Mouse (Mus musculus): ENCODE results near the gene Adcyap1r1. TPM values are rescaled to one million over a fixed set of nuclear protein-coding genes. Genes with fewer than 3 reads are reported as not detected.

The Adcyap1r1 gene
- polyA plus RNA-seq, 1 experiment from 2014 or later: 2.3 TPM

DNA sequence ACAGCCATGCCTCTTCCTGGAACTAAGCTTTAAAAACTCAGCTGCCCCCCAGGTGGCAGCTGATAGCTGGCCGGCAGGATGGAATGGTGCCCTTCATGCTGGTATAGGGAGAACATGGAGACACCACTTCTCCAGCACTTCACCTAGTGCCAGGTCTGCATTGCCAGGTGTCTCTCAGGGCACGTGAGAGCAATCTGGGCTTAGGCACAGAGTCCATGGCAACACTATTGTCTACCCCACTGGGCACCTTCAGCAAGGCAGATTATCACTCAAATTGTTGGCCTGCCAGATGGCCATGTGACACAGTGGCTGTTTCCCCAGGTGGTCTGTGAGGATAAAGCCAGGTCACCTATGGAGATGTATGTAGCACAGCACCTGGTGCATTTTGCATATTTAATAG is 20.6 kb downstream of the Adcyap1r1 start:
- ATAC-seq (ENCODE audit: insufficient number of reproducible peaks, low FRiP score, low TSS enrichment, low read depth): no peak
- no peaks in the 10 kb centered on the region for H3K36me3 ChIP-seq
- no peak overlapping the region for H3K27ac ChIP-seq (replicated peaks)
- H3K9me3 ChIP-seq (replicated peaks): no peaks in the 10 kb centered on the region
- no peak overlapping the region for H3K4me2 ChIP-seq (replicated peaks)
- no peaks in the 10 kb centered on the region for H3K4me1 ChIP-seq
- no peaks in the 10 kb centered on the region for H3K27me3 ChIP-seq
- no peak overlapping the region for H3K4me3 ChIP-seq (replicated peaks)
- no peak overlapping the region for H3K9ac ChIP-seq
- 66% methylated on average over 2 of the region's 2 CpGs for WGBS

DNA sequence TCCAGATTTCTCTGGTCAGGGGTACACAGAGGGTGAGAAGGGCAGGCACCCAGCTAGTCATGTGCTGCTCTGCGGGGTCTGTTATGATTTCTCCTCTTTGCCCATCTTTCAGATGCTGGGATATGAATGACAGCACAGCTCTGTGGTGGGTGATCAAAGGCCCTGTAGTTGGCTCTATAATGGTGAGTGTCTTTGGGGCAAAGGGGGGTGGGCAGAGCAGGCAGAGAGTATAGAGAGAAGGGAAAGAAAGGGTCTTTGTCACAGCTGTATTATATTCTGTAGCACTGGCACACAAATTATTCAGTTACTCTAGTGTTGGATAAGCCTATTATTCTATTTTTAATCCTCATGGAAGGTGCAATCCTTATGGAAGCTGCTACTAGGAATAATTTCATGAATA is 29.2 kb downstream of the Adcyap1r1 start:
- ATAC-seq (ENCODE audit: insufficient number of reproducible peaks, low FRiP score, low TSS enrichment, low read depth): no peak
- no peaks in the 10 kb centered on the region for H3K9me3 ChIP-seq (replicated peaks)
- no peak overlapping the region for H3K27ac ChIP-seq (replicated peaks)
- WGBS: 96% methylated on average over 1 of the region's 1 CpGs
- H3K4me1 ChIP-seq: 0 out of 2 replicates have a peak, but pooled peaks cover 9% of the 10 kb centered on the region
- H3K4me3 ChIP-seq (replicated peaks): no peak overlapping the region
- H3K9ac ChIP-seq: no peak overlapping the region
- no peaks in the 10 kb centered on the region for H3K27me3 ChIP-seq
- no peaks in the 10 kb centered on the region for H3K36me3 ChIP-seq
- H3K4me2 ChIP-seq (replicated peaks): no peak overlapping the region

DNA sequence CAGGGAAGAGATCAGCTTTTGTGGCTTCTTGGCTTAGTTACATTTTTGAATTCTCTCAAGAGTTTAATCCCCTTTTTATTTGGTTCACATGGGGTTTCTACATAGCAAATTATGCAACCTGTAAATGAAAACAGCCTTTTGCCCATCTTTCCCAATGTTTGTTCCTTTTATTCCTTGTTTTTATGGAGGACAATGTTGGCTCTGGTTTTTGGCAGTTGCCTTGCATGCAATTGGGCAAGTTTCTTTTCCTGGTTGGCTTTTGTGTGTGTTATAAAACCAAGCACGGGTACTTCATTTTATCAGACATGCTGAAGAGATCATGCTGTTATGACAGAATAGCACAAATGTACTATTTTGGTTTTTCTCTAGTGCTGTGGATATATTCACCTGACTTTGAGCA is 30.7 kb downstream of the Adcyap1r1 start:
- ATAC-seq (ENCODE audit: insufficient number of reproducible peaks, low FRiP score, low TSS enrichment, low read depth): no peak
- Histone ChIP-seq H3K4me3 (replicated peaks) (no peak overlapping the region), H3K9me3 (replicated peaks) (no peaks in the 10 kb centered on the region), H3K36me3 (no peaks in the 10 kb centered on the region), H3K27me3 (no peaks in the 10 kb centered on the region), H3K4me1 (0 out of 2 replicates have a peak, but pooled peaks cover 9% of the 10 kb centered on the region), H3K4me2 (replicated peaks) (no peak overlapping the region), H3K9ac (no peak overlapping the region), H3K27ac (replicated peaks) (no peak overlapping the region)
- WGBS: 79% methylated on average over 1 of the region's 1 CpGs

DNA sequence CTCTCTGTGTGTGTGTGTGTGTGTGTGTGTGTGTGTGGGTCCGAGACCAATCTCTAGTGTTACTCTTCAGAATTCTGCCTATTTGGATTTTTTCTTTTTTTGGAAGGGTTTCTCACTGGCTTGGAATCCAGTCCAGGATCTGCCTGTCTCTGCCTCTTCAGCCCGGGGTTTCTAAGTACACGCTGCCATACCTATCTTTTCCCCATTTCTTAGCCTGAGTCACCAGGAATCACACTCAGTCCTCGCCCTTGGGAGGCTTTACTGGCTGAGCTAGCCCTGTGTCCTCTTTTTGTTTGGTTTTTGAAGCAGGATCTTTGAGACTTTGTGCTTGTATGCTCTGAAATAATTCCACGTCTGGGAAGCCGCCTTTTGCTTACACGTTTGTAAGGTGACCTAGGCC is 31.6 kb downstream of the Adcyap1r1 start:
- Histone ChIP-seq H3K36me3 (no peaks in the 10 kb centered on the region), H3K4me2 (replicated peaks) (no peak overlapping the region), H3K27ac (replicated peaks) (no peak overlapping the region), H3K4me1 (0 out of 2 replicates have a peak, but pooled peaks cover 11% of the 10 kb centered on the region), H3K27me3 (no peaks in the 10 kb centered on the region), H3K9ac (no peak overlapping the region), H3K4me3 (replicated peaks) (no peak overlapping the region), H3K9me3 (replicated peaks) (no peaks in the 10 kb centered on the region)
- no peak for ATAC-seq (ENCODE audit: insufficient number of reproducible peaks, low FRiP score, low TSS enrichment, low read depth)
- whole genome bisulfite sequencing: 80% methylated on average over 7 of the region's 7 CpGs

DNA sequence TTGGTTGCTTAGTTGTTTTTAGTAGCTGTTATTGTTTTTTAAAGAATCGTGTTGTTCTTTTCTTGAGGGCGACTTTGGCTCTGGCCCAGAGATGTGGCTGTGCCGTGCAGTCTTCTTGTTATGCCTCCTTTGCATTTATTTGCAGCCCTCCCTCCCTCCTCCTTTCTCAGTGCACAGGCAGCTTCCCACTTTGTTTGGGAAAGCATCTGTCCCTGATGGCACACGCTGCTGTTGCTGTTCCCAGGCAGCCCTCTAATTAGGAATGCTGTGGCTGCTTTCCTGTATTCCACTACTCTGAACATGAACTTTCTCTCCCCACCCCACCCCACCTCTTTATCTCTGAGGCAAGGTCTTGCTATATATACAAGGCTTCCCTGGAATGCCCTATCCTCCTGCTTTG is 32.4 kb downstream of the Adcyap1r1 start:
- Histone ChIP-seq H3K9ac (no peak overlapping the region), H3K4me3 (replicated peaks) (no peak overlapping the region), H3K27ac (replicated peaks) (no peak overlapping the region), H3K4me2 (replicated peaks) (no peak overlapping the region), H3K9me3 (replicated peaks) (no peaks in the 10 kb centered on the region), H3K27me3 (no peaks in the 10 kb centered on the region), H3K36me3 (no peaks in the 10 kb centered on the region), H3K4me1 (0 out of 2 replicates have a peak, but pooled peaks cover 11% of the 10 kb centered on the region)
- ATAC-seq (ENCODE audit: insufficient number of reproducible peaks, low FRiP score, low TSS enrichment, low read depth): no peak
- WGBS: 20% methylated on average over 4 of the region's 4 CpGs

DNA sequence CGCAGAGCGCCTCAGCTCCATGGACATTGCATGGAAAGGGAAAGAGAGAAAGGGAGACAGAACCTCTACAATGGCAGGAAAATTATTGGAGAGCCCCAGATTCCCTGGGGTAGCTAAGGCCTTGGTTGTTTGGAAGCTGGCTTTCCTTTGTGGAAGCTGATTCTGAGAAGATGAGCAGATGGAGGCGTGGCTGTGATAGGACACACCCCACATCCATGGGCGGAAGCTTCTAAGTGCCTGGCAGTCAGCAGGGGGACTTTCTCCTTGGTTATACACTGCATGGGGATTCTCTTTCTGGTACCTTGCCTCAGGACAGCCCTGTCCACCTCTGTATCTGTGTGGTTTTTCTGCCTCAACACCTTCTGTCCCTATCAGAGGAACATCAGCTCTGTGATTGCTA is 33.4 kb downstream of the Adcyap1r1 start:
- 69% methylated on average over 4 of the region's 4 CpGs for WGBS
- Histone ChIP-seq H3K4me3 (replicated peaks) (no peak overlapping the region), H3K9ac (no peak overlapping the region), H3K4me2 (replicated peaks) (no peak overlapping the region), H3K4me1 (0 out of 2 replicates have a peak, but pooled peaks cover 11% of the 10 kb centered on the region), H3K9me3 (replicated peaks) (no peaks in the 10 kb centered on the region), H3K27me3 (no peaks in the 10 kb centered on the region), H3K27ac (replicated peaks) (no peak overlapping the region), H3K36me3 (no peaks in the 10 kb centered on the region)
- no peak for ATAC-seq (ENCODE audit: insufficient number of reproducible peaks, low FRiP score, low TSS enrichment, low read depth)

DNA sequence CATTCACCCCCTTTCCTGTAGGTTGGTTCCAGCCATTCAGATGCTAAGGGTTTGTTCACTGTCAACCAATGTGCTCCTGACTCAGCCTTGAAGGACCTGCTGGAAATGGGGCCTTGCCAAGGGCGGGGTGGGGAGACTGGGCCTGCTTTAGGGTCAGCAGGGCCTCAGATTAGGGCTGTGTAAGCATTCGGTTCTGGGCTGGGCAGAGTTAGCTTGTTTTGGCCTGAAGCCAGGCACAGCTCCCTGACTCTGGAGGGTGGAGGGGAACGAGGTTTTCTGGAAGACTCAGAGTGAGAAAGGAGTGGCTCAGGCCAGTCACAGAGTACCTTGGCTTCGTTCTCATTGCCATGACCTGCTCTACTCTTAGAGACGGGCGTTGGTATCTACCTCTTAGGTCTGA is 35.9 kb downstream of the Adcyap1r1 start:
- H3K4me1 ChIP-seq: 0 out of 2 replicates have a peak, but pooled peaks cover 11% of the 10 kb centered on the region
- WGBS: 53% methylated on average over 6 of the region's 6 CpGs
- H3K27me3 ChIP-seq: no peaks in the 10 kb centered on the region
- no peaks in the 10 kb centered on the region for H3K36me3 ChIP-seq
- no peak overlapping the region for H3K9ac ChIP-seq
- H3K9me3 ChIP-seq (replicated peaks): no peaks in the 10 kb centered on the region
- ATAC-seq (ENCODE audit: insufficient number of reproducible peaks, low FRiP score, low TSS enrichment, low read depth): peak; percentile 17; the same call in 1 of the 2 replicates
- H3K4me2 ChIP-seq (replicated peaks): no peak overlapping the region
- H3K27ac ChIP-seq (replicated peaks): no peak overlapping the region
- H3K4me3 ChIP-seq (replicated peaks): no peak overlapping the region

DNA sequence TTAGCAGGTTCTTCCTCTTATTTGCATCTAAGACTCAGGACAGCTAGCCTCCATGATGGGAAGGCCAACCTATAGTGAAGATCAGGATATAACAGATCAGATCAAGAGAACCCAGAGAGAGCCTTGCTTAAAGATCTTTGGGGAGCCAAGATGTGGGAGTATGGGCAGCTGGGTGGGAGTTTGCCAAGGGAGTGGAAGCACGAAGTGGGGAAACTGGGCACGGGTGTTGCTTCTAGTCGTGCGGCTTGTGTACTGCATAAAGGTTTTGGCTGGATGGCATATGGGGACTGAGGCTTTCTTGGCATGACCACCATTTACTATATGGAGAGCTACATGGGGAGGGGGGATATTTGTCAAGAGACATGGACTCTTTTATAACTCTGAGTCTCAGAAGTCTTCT is 44.4 kb downstream of the Adcyap1r1 start:
- Histone ChIP-seq H3K9ac (no peak overlapping the region), H3K4me2 (replicated peaks) (no peak overlapping the region), H3K9me3 (replicated peaks) (no peaks in the 10 kb centered on the region), H3K4me1 (no peaks in the 10 kb centered on the region), H3K36me3 (no peaks in the 10 kb centered on the region), H3K27ac (replicated peaks) (no peak overlapping the region), H3K27me3 (no peaks in the 10 kb centered on the region), H3K4me3 (replicated peaks) (no peak overlapping the region)
- no peak for ATAC-seq (ENCODE audit: insufficient number of reproducible peaks, low FRiP score, low TSS enrichment, low read depth)
- 95% methylated on average over 4 of the region's 4 CpGs for WGBS

DNA sequence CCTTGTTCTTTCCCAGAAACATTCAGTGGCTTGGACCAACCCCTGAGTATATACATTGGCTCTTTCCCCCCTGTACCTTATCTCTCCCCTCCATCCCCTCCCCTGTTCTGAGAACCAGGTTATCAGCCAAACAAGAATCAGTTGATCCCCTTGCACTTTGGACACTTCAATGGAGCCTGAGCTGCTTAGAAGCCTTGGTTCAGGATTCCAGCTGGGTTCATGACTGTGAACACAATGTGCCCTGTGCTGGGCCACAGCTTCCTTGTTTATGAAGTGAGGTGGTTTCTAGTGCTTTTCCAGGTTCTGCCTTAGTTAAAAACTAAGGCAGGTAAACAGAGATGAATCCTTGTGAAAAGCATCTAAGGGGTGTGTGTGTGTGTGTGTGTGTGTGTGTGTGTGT is 47.0 kb downstream of the Adcyap1r1 start:
- Histone ChIP-seq H3K36me3 (no peaks in the 10 kb centered on the region), H3K9ac (no peak overlapping the region), H3K27me3 (no peaks in the 10 kb centered on the region), H3K4me1 (no peaks in the 10 kb centered on the region), H3K27ac (replicated peaks) (no peak overlapping the region), H3K4me3 (replicated peaks) (no peak overlapping the region), H3K4me2 (replicated peaks) (no peak overlapping the region), H3K9me3 (replicated peaks) (no peaks in the 10 kb centered on the region)
- ATAC-seq (ENCODE audit: insufficient number of reproducible peaks, low FRiP score, low TSS enrichment, low read depth): no peak

DNA sequence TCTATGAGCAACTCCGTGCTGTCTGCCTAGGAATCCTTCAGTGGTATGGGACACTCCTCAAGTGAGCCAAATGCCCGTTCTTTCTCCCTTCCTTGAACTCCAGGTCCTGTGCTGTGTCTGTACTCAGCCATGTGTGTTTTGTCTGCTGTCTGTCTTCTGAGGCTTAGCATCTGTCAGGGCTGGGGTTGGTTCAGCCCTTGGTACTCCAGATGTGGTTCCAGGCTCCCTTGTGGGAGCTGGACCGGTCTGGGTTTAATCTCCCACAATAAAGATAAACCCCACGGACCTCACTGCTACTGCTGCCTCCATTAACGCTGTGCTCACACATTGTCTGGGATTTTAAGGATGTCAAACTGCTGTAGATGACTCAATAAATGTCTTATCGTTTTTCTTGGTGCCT is 49.3 kb downstream of the Adcyap1r1 start:
- WGBS: 60% methylated on average over 6 of the region's 6 CpGs
- H3K9me3 ChIP-seq (replicated peaks): no peaks in the 10 kb centered on the region
- H3K27me3 ChIP-seq: no peaks in the 10 kb centered on the region
- no peak overlapping the region for H3K4me2 ChIP-seq (replicated peaks)
- no peaks in the 10 kb centered on the region for H3K4me1 ChIP-seq
- H3K27ac ChIP-seq (replicated peaks): no peak overlapping the region
- ATAC-seq (ENCODE audit: insufficient number of reproducible peaks, low FRiP score, low TSS enrichment, low read depth): no peak
- H3K9ac ChIP-seq: no peak overlapping the region
- H3K4me3 ChIP-seq (replicated peaks): no peak overlapping the region
- H3K36me3 ChIP-seq: no peaks in the 10 kb centered on the region

DNA sequence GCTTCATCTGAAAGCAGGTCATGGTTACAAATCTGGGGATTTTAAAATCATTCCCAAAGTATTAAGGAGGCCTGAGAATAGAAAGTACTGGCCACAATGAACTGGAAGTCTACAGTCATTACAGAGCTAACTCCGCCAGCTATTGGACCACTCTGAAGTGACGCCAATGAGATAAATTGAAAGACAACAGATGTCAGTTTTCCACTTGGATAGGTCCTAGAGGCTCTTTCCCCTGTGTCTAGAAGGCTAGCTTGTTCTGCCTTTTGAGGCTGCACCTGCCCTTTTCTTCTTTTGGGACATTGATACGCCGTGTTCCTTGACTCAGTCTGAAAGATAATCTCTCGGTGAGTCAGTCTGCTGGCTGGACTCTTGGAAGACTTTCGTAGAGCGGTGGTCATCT is 50.5 kb downstream of the Adcyap1r1 start:
- H3K4me1 ChIP-seq: no peaks in the 10 kb centered on the region
- H3K27ac ChIP-seq (replicated peaks): no peak overlapping the region
- H3K36me3 ChIP-seq: no peaks in the 10 kb centered on the region
- WGBS: 92% methylated on average over 7 of the region's 7 CpGs
- no peak overlapping the region for H3K4me3 ChIP-seq (replicated peaks)
- no peak for ATAC-seq (ENCODE audit: insufficient number of reproducible peaks, low FRiP score, low TSS enrichment, low read depth)
- H3K4me2 ChIP-seq (replicated peaks): no peak overlapping the region
- no peaks in the 10 kb centered on the region for H3K27me3 ChIP-seq
- H3K9ac ChIP-seq: no peak overlapping the region
- no peaks in the 10 kb centered on the region for H3K9me3 ChIP-seq (replicated peaks)

DNA sequence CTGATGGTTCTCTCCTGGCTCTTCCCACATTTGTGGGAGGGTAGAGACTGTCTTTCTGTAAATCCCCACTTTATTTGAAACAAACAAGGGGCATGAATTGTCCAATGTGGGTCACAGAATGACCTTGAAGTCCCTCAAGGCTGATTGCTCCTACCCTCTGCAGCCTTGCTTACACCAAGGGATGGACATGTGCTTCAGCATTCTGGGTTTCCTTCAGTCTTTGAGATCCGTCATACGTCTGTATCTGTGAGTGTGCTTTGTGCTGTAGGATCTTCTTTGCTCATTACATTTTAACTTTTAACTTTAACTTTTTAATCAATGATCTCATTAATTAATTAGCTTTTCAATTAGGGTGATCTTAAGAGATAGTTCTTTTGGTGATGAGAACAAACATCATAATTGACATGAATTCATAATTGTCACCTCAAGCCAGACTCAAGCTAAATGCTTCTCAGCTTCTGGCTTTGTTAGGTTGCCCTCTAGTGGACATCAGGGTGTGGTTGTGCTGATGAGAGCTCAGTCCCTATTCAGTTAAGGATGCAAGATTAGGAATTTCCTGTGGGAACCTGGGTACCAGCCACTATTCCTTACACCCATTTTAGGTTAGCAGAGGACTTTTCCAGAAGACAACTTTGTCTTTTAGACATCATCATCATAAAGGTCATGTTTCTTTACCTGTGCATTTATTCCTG is 53.2 kb downstream of the Adcyap1r1 start:
- 92% methylated on average over 2 of the region's 2 CpGs for WGBS
- Histone ChIP-seq H3K4me2 (replicated peaks) (no peak overlapping the region), H3K4me3 (replicated peaks) (no peak overlapping the region)

More for the DNA sequence above, 53.2 kb downstream of the Adcyap1r1 start:
- Histone ChIP-seq H3K27me3 (no peaks in the 10 kb centered on the region), H3K27ac (replicated peaks) (no peak overlapping the region), H3K9me3 (replicated peaks) (no peaks in the 10 kb centered on the region), H3K36me3 (no peaks in the 10 kb centered on the region), H3K9ac (no peak overlapping the region), H3K4me1 (no peaks in the 10 kb centered on the region)
- no peak for ATAC-seq (ENCODE audit: insufficient number of reproducible peaks, low FRiP score, low TSS enrichment, low read depth)
